Mouse (Mus musculus): Measurements from ENCODE around the gene Fut1.

Gene Fut1

GRCm38 (mm10) chr7:45667761-45668160, 50.7 kb downstream of the Fut1 start:
- DNase-seq (ENCODE audit: low spot score in 2 of 2): no peak

- DNase-seq (ENCODE audit: low spot score in 2 of 2): no peak
These were observed 51.8 kb downstream of the Fut1 start for GRCm38 (mm10) chr7:45668921-45669320.
